Mouse (Mus musculus) liver, embryonic 12.5 days (tissue): ENCODE measurements around the gene Duxf3. TPM values are rescaled to one million over a fixed set of nuclear protein-coding genes. Genes with fewer than 3 reads are reported as not detected.

Experiments
- ATAC-seq: fragments of 200-750 bp; cut with Nextera tagmentation; 2 replicates; pipeline ENCODE4 v1.8.0; 2017; ENCODE audit warnings: moderate number of reproducible peaks, mild to moderate bottlenecking, moderate library complexity
- H3K27ac ChIP-seq: fragments of 300-500 bp; sonication (generic); 2 replicates; pipeline ENCODE4 v1.5.1; 2016; ENCODE audit warnings: mild to moderate bottlenecking
- H3K27me3 ChIP-seq: fragments of 300-500 bp; sonication (generic); replicated peaks from 2 replicates; pipeline ENCODE4 v1.6.1; 2016; ENCODE audit warnings: mild to moderate bottlenecking, moderate library complexity
- H3K36me3 ChIP-seq: fragments of 300-500 bp; sonication (generic); 2 replicates; pipeline ENCODE4 v1.6.1; 2016; ENCODE audit warnings: mild to moderate bottlenecking, moderate library complexity
- H3K4me1 ChIP-seq: fragments of 300-500 bp; sonication (generic); 2 replicates; pipeline ENCODE4 v1.6.1; 2016
- H3K4me2 ChIP-seq: fragments of 300-500 bp; sonication (generic); 2 replicates; pipeline ENCODE4 v1.6.1; 2016; ENCODE audit warnings: mild to moderate bottlenecking, moderate library complexity
- H3K4me3 ChIP-seq: fragments of 300-500 bp; sonication (generic); 2 replicates; pipeline ENCODE4 v1.5.1; 2016; ENCODE audit warnings: mild to moderate bottlenecking, moderate library complexity
- H3K9ac ChIP-seq: fragments of 300-500 bp; sonication (generic); 2 replicates; pipeline ENCODE4 v1.6.1; 2016; ENCODE audit warnings: mild to moderate bottlenecking, moderate library complexity
- H3K9me3 ChIP-seq: fragments of 300-500 bp; sonication (generic); replicated peaks from 2 replicates; pipeline ENCODE4 v1.6.1; 2016; ENCODE audit warnings: mild to moderate bottlenecking, moderate library complexity
- WGBS: fragments of 180-500 bp; shearing (Covaris S2); methylation state at CpG from one replicate; pipeline ENCODE4 v1.1.7; 2016; ENCODE audit not compliant: insufficient replicate concordance; 5-methylcytosine and 5-hydroxymethylcytosine counted together
- polyA plus RNA-seq: library from polyadenylated mRNA; unstranded; fragments of >200 nt; fragmentation: Nextera tagmentation; extraction: Ambion mirVana; gene quantifications from 2 replicates; pipeline ENCODE4 v1.2.1, GENCODE M21; 2016

Gene Duxf3
- polyA plus RNA-seq, 1 experiment from 2014 or later: not detected

- WGBS: 67% methylated on average over 1 of the region's 1 CpGs
- 0 out of 2 replicates have a peak, but pooled peaks cover 3% of the 10 kb centered on the region for H3K9me3 ChIP-seq
- H3K27ac ChIP-seq: no peak overlapping the region
- no peak overlapping the region for H3K4me2 ChIP-seq
- no peaks in the 10 kb centered on the region for H3K27me3 ChIP-seq
- no peak overlapping the region for H3K9ac ChIP-seq
- no peak for ATAC-seq
- H3K4me1 ChIP-seq: no peaks in the 10 kb centered on the region
- H3K36me3 ChIP-seq: no peaks in the 10 kb centered on the region
- H3K4me3 ChIP-seq: no peak overlapping the region
These were observed 17.1 kb downstream of the Duxf3 start for GRCm38 (mm10) chr10:58215353-58215752.

DNA sequence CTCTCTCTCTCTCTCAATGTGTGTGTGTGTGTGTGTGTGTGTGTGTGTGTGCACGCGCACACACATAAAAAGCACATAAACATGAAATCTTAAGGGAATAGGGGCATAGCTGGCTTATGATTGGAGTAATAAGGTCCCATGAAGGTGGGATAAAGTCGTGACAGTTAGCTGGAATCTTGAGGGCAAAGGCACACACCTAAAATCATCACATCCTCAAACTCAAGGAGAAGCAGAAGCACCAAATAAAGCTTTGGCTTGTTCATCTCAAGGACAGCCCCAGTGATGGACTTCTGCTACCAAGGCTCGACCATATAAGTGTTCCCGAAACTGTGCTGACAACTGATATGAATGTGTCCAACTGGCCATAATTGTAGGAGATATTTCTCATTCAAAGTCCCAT lies 17.5 kb downstream of the Duxf3 start:
- 53% methylated on average over 5 of the region's 5 CpGs for WGBS
- H3K4me1 ChIP-seq: no peaks in the 10 kb centered on the region
- no peak for ATAC-seq
- no peaks in the 10 kb centered on the region for H3K36me3 ChIP-seq
- no peak overlapping the region for H3K9ac ChIP-seq
- H3K4me2 ChIP-seq: no peak overlapping the region
- no peaks in the 10 kb centered on the region for H3K27me3 ChIP-seq
- H3K9me3 ChIP-seq: 0 out of 2 replicates have a peak, but pooled peaks cover 3% of the 10 kb centered on the region
- H3K4me3 ChIP-seq: no peak overlapping the region
- H3K27ac ChIP-seq: no peak overlapping the region

DNA sequence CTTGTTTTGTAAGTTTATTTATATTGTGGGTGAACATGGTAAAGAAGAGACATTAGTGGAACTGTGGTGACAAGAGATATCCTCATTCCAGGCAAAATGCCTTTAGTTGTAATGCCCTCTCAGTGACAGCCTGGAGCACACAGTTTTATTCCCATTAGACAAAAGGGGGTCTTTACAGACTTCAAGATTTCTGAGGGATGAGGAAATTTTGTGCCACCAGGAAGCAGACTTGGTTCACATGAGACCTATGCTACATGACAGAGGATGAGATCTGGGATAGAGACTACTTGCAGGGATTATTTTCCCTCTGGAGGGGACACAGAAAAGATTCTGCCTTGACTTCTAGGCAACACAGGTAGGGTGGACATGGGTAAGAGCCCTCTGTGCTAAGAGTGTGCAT lies 18.0 kb downstream of the Duxf3 start:
- no peak for ATAC-seq
- Histone ChIP-seq H3K4me2 (no peak overlapping the region), H3K4me3 (no peak overlapping the region), H3K9me3 (0 out of 2 replicates have a peak, but pooled peaks cover 3% of the 10 kb centered on the region), H3K36me3 (no peaks in the 10 kb centered on the region), H3K9ac (no peak overlapping the region), H3K4me1 (no peaks in the 10 kb centered on the region), H3K27me3 (no peaks in the 10 kb centered on the region), H3K27ac (no peak overlapping the region)

DNA sequence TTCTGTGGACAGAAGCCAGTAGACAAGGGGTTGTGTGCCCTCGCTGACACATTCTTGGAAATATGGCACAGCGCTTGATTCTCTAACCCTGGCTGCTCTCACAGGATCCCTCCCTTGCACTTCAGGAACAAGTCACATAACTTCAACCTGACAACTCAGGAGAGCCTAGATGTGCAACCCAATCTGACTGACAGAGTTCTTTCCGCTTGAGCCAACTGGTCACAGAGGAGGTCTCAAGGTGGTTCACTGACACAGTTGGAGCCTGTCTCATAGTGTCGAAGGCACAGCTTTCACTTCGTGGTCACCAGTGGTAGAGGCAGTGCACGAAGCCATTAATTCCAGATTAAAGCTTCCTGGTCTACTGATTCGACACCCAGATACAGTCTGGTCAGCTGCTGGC lies 20.2 kb downstream of the Duxf3 start:
- Histone ChIP-seq H3K9ac (no peak overlapping the region), H3K36me3 (no peaks in the 10 kb centered on the region), H3K4me3 (no peak overlapping the region), H3K9me3 (0 out of 2 replicates have a peak, but pooled peaks cover 3% of the 10 kb centered on the region), H3K4me1 (no peaks in the 10 kb centered on the region), H3K27ac (no peak overlapping the region), H3K4me2 (no peak overlapping the region), H3K27me3 (no peaks in the 10 kb centered on the region)
- WGBS: 56% methylated on average over 7 of the region's 7 CpGs
- no peak; the same call in 1 of the 2 replicates for ATAC-seq

DNA sequence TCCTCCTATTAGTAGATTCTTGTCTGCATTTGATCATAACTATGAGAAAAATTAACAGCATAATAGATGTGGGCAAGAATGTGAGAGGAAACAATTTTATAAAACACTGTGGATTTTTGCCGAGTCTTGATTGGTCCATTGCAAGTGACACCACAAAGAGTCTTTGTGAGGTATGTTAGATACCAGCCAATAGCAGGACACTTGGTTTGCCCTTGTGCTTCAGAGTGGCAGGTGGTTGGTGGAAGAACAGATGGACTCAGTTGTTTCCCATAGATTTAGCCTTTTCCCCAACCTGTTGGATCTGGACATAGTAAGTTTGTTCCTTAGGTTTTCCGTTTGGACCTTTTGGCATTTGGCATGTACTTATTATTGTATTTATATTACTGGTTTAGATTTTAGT lies 21.3 kb downstream of the Duxf3 start:
- no peak overlapping the region for H3K27ac ChIP-seq
- no peak overlapping the region for H3K4me3 ChIP-seq
- no peak overlapping the region for H3K4me2 ChIP-seq
- H3K4me1 ChIP-seq: no peaks in the 10 kb centered on the region
- H3K9ac ChIP-seq: no peak overlapping the region
- H3K9me3 ChIP-seq: 0 out of 2 replicates have a peak, but pooled peaks cover 3% of the 10 kb centered on the region
- whole genome bisulfite sequencing: 74% methylated on average over 2 of the region's 2 CpGs
- no peaks in the 10 kb centered on the region for H3K27me3 ChIP-seq
- H3K36me3 ChIP-seq: no peaks in the 10 kb centered on the region
- no peak for ATAC-seq

DNA sequence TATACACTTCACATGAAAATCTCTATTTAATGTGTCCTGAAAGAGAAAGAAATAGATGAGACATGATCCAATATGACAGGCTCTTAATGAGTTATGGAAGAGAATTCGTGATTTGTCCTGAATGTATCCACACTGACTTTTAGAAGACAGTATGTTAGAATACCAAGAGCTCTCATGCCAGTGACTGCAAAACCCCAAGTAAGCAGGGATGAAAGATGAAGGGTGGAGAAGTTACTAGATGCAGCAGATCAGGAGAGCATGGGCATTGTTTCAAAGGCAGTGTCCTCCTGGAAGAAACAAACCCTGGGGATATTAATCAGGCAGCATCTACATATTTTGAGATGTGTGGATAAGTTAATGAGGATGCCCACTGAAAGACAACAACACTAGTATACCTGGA lies 22.0 kb downstream of the Duxf3 start:
- WGBS: 32% methylated on average over 1 of the region's 1 CpGs

DNA sequence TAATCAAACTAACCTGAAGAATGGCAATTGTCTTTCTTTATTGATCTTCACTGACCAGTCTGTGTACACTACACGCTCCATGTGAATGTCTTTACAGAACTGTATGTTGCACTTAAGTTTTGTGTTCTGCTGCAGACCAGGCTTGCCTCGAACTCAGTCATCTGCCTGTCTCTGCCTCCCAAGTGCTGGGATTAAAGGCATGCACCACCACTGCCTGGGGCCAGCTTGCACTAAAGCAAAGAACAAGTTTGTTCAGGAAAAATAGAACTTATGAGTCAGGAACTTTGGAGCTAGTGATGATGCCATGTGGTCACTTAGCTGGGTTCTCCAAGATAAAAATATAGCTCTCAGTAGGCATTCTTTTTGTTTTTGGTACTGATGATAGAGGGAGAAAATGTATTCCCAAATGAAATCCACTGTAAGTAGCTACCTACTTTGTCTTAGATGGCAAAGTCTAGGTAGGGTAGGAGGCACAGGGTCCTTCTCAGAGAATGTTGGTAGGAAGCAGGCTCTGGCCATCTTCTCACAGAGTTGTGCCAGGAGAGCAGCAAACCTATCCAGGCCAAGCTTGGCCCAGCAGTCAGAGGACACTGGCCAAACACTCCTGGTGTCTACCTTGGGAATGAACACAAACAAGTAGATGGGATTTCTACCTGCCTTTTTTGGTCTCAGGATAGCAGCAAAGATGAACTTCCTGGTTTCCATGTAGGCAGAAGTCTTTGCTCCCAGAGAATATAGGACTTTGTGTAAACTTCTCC lies 22.6 kb downstream of the Duxf3 start:
- no peak overlapping the region for H3K27ac ChIP-seq
- 47% methylated on average over 2 of the region's 2 CpGs for WGBS

More for the DNA sequence above, 22.0 kb downstream of the Duxf3 start:
- Histone ChIP-seq H3K9me3 (peaks cover 3% of the 10 kb centered on the region; the same call in 1 of the 2 replicates), H3K4me1 (no peaks in the 10 kb centered on the region), H3K9ac (no peak overlapping the region), H3K4me3 (no peak overlapping the region), H3K27me3 (no peaks in the 10 kb centered on the region), H3K4me2 (no peak overlapping the region), H3K36me3 (no peaks in the 10 kb centered on the region), H3K27ac (no peak overlapping the region)
- no peak for ATAC-seq

DNA sequence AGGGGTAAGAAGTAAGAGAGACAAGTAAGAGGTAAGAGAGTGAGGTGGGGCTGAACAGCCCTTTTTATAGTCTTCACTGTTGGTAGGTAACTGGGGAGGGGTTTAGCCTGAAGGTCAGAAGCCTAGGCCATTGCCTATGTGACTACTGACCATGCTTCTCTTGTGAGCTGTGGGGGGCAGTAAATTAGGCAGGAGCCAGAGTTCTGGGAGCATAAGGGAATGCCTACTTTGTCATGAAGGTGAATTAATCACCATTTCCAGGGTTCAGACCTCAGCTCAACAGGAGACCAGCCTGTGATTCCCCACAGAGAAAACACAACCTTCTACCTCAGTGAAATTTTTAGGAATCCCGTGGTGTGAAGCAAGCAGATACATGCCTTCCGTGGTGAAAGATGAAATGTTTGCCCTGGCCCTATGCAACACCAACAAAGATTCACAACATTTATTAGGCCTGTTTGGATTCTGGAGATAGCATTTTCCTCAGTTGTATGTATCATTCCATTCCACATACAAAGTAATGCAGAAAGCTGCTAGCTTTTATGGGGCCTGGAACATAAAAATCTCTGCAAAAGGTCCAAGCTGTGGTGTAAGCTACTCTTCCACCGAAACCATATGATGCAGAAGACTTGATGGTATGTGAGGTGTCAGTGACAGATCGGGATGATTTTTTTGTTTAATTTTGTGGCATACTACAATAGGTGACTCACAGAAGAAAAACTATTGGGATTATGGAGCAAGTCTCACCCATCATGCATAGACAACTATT lies 25.7 kb downstream of the Duxf3 start:
- no peak overlapping the region for H3K27ac ChIP-seq
- no peaks in the 10 kb centered on the region for H3K36me3 ChIP-seq
- H3K4me1 ChIP-seq: no peaks in the 10 kb centered on the region
- H3K9me3 ChIP-seq: no peaks in the 10 kb centered on the region; the same call in 1 of the 2 replicates
- no peak for ATAC-seq
- no peak overlapping the region for H3K4me3 ChIP-seq
- H3K27me3 ChIP-seq: no peaks in the 10 kb centered on the region
- H3K4me2 ChIP-seq: no peak overlapping the region
- H3K9ac ChIP-seq: no peak overlapping the region
- WGBS: 63% methylated on average over 4 of the region's 4 CpGs

More for the DNA sequence above, 22.6 kb downstream of the Duxf3 start:
- Histone ChIP-seq H3K27me3 (no peaks in the 10 kb centered on the region), H3K4me1 (no peaks in the 10 kb centered on the region), H3K9ac (no peak overlapping the region), H3K4me2 (no peak overlapping the region), H3K4me3 (no peak overlapping the region), H3K9me3 (peaks cover 3% of the 10 kb centered on the region; the same call in 1 of the 2 replicates), H3K36me3 (no peaks in the 10 kb centered on the region)
- no peak for ATAC-seq

- Histone ChIP-seq H3K9ac (no peak overlapping the region), H3K4me1 (no peaks in the 10 kb centered on the region), H3K27me3 (no peaks in the 10 kb centered on the region), H3K4me3 (no peak overlapping the region), H3K9me3 (no peaks in the 10 kb centered on the region; the same call in 1 of the 2 replicates), H3K36me3 (no peaks in the 10 kb centered on the region), H3K4me2 (no peak overlapping the region), H3K27ac (no peak overlapping the region)
- WGBS: 22% methylated on average over 1 of the region's 1 CpGs
- ATAC-seq: 0 out of 2 replicates have a peak, but pooled peaks have one; percentile 24
These were observed 26.5 kb downstream of the Duxf3 start for GRCm38 (mm10) chr10:58205986-58206385.

Other genes starting within 250 kb of the Duxf3 start
- gene AW822073, start 7.7 kb downstream of the Duxf3 start, polyA plus RNA-seq: not detected in 2 replicates
- gene Gm4981, start 4.0 kb upstream of the Duxf3 start, polyA plus RNA-seq: not detected in 2 replicates
- gene Gcc2, start 22.8 kb upstream of the Duxf3 start, polyA plus RNA-seq: 30.2 and 33.6 TPM in 2 replicates
- 112 and 121 TPM in 2 replicates for gene Lims1, start 90.8 kb upstream of the Duxf3 start, polyA plus RNA-seq
- gene Ranbp2, start 214.2 kb upstream of the Duxf3 start, polyA plus RNA-seq: 32.1 and 33.2 TPM in 2 replicates